Mouse (Mus musculus): ENCODE results near the gene Meltf.

DNA sequence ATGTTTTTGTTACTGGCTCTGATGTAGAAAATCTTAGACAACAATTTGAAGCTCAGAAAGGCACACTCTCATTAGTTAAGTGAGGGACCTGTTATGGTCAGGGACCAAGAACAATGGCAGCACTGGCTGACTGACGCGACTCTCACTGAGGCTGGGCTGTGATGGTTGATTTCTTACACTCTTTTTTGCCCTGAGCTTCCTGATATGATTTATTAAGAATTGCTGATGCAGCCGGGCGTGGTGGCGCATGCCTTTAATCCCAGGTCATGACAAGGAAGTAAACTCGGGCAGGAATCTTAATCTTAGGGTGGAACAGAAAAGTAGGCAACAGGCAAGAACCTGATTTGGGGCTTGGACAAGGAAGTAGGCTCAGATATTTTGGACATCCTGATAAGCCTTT, 47.5 kb downstream of the Meltf start:
- no peak for TF ChIP-seq CTCF (IDR thresholded peaks at IDR 0.05; ENCODE audit: control insufficient read depth, insufficient read depth, insufficient read length)
- no peak for TF ChIP-seq MAX (IDR thresholded peaks at IDR 0.05)
- TF ChIP-seq CEBPB (IDR thresholded peaks at IDR 0.05; ENCODE audit: low read depth) = no peak
- TF ChIP-seq USF1 (IDR thresholded peaks at IDR 0.05; ENCODE audit: low read depth) = no peak
- TF ChIP-seq MYOD1 (IDR thresholded peaks at IDR 0.05; ENCODE audit: control insufficient read depth, insufficient read length, low read depth) = no peak

Data from C2C12 (cell line).